Mouse (Mus musculus): ENCODE data around the gene Lrrc19.
"Not testable (repeated sequence)": the region's sequence is repeated elsewhere in the genome, so short reads cannot be mapped to it uniquely, and the experiment has no call there.

Lrrc19 gene

DNA sequence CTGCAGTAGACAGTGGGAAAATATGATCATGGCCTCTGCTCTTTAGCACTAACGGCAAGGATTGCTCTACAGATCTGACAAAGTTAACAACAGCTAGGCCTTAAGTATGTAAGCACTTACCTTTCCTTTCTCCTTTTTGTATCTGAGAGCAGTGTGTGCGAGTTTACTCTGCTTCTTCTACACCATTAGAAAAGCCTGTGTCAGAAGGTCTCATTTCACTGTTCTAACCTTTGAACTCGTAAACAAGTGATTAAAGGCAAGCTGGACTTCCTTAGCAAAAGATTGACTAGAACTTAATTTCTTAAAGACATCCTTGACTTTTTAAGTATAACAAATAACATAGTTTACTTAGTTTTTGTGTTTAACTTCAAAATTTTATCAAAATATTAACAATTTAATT is at the start of gene Lrrc19:
Gene Lrrc19, minus strand, starts transcription at position 225 of the 400 bp plus-strand sequence.
- no peak for DNase-seq

DNA sequence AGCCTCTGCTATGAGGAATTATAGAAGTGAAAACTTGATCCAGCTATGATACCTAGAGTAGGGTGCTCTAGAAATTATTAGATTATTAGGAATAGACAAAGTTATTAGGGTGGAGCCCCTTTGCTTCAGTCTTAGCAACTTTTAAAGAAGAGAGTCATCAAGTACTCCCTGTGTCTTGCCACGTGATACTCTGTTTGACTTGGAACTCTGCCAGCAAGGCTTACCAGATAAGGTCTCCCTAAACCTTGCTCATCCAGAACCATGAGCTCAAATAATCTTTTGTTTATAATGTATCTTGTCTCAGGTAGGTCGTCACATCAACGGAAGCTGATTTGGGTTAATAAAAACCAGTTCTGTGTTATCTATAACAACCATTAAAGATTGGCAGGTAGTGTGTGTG is 46.4 kb upstream of the Lrrc19 start:
- no peak for DNase-seq

DNA sequence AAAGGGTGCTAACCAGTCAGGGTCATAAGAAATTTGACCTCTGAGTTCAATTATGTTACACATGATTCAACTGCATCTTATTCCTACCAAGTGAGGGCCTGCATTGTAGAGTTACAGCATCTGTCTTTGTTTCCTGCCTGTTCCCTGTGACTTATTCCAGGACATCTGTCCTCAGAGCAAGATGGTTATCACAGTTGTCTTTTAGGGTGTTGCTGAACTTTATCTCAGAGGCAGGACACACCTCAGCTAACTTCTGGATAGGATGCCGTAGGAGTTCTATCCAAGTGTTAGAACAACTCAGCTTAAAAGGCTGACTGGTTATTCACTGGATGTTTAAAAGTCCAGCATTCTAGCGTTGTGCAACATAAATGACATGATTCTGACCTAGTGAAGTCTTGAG is 42.2 kb upstream of the Lrrc19 start:
- peak; percentile 15 for DNase-seq

DNA sequence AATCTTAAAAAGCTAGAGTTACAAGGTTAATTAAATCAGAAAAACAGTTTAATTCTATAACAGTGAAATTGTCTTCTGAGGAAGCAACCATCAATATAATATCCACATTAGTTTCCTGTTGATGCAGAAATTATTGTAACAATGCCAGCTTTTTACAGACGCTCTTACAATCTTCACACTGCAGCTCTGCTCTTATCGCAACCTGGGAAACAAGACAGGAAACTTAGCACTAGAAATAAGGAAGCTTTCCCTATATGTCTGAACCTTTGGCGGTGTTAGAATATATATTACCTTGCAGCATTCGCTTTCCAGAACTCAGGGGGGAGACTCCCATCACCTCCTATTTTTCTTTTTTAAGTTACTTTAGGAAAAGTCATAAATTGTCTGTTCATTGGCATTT is 41.1 kb upstream of the Lrrc19 start:
- DNase-seq: peak; percentile 31

DNA sequence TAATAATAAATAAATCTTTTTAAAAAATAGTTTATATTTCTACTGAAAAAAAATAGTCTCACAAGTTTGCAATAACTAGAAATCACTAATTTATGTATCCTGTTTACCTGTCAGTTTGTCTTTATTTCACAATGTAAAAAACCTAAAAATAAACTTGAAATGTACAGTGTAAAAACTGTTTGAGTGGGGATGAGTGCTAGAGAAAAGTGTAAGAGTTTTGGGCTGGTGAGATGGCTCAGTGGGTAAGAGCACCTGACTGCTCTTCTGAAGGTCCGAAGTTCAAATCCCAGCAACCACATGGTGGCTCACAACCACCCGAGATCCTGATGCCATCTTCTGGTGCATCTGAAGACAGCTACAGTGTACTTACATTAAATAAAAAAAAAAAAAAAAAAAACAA is 39.9 kb upstream of the Lrrc19 start:
- DNase-seq: not testable (repeated sequence)

DNA sequence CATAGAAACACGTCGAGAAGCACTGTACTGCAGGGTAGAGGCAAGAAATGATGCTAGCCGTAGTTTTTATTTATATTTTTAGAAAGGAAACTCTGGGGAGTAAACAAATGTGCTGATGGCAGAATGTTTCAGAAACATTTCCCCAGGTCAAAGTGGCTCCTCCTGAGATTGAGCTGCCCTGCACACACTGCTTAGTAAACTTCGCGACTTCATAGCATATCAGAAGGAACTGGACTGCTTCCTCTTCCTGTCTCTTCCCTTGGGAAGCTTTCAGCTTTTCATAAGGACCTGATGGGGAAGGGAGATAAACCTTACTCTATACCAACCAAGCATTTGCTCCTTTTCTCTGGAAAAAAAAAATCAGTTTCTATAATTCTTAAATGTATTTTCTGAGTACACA is 33.4 kb upstream of the Lrrc19 start:
- peak; percentile 43 for DNase-seq

DNA sequence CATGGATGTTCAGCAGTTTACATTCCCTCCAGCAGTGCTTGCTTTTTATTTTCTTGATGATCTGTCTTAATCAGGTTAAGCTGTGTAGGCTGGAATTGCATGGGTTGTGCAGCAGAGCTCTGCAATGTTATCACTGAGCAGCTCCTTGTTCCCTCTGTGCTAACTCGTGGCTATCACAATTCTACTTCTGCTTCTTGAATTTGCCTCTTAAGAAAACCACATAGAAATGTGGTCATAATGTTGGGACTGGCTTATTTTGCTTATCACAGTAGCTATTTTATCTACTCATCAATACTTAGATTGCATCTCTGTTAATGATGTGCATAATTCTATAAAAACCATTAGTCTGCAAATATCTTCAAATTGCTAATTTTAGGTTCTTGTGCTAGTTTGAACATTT is 32.1 kb upstream of the Lrrc19 start:
- DNase-seq: no peak

DNA sequence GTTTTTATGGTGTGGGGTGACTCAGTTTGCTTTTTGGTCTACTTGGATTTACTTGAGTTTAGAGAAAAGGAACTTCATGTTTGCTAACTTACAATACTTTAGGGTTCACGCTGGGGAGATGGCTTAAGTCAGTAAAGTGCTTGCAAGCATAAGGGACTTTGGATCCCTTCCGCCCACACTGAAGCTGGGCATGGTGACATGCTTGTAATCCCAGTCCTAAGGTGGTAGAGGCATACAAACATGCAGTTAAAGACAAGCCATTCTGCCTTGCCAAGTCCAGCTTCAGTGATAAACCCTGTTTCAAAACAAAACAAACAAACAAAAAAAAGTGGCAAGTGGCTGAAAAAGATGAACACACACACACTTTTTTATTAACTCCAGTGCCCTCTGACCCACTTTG is 31.2 kb upstream of the Lrrc19 start:
- DNase-seq: no peak

DNA sequence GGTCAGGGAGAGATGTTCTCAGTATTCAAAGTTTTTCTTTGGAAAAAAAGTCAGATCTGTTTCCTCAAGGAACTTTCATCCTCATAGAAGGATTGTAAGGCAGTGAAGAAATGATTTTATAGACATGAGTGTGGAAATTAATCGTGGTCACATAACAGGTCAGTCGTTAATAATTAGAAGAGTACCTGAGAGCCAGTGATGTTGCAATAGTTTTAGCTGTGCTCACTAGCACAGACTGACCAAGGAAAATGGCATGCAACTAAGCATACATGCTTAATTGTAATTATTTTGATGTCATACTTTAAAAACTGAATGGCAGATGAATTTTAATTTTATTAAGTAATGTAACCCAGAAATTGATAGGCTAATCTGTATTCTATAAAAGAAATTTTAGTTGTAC is 30.7 kb upstream of the Lrrc19 start:
- no peak for DNase-seq

DNA sequence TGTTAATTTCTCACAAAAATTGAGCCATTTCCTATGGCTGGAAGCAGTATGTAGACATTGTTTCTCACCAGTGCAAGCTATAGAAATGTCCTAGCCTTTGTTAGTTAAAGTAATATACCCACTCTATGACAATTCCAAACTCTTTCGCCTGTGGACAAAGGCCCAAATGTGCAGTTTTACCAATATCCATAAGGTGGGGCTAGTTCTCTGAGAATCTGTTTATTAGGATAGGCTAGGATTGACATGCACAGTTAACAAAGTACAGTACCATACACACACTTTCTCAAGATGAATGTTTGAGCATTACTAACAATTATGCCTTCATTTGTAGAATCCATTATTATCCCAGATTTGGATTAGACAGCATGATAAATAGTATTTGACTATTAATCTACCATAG is 19.8 kb upstream of the Lrrc19 start:
- DNase-seq: peak; percentile 70

DNA sequence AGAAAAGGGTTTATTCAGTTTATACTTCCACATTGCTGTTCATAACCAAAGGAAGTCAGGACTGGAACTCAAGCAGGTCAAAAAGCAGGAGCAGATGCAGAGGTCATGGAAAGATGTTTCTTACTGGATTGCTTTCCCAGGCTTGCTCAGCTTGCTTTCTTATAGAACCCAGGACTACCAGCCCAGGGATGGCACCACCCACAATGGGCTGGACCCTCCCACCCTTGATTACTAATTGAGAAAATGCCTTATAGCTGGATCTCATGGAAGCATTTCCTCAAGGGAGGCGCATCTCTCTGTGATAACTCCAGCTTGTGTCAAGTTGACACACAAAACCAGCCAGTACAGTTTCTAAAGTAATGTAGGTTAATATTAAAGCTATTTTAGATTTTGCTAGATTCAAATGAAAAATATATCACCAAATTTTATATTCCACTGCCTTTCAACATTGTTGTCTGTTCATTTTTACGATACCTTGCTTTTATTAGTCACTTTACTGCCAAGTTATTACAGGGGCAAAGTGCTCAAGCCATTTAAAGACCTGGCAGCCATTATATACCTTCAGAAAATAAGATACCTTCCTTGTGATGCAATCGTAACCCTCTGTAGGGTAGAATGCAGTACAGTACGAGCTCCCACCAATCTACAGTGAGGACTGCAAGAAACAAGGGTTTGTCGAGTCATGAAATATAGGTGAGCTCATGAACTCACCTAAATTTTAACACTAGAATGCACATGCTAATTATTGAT is 657 bp upstream of the Lrrc19 start:
- not testable (repeated sequence) for DNase-seq

DNA sequence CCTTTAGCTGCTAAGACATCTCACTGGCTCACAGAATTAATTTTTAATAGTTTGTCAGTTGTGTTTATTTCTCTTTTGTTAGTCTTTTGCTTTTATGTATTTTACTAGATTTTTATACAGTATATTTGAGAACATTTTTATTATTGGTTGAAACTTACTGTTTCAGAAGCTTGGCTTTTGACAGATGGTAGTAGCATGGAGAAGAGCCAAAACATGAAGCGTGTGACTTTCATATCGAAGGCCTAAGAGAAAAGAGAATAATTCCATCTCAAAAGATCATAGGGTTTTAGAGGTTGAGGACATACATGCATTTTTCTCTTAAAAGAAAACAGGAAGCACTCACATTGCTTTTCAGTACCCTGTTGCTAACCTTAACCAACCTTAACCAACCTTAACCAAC is 6.8 kb downstream of the Lrrc19 start:
- DNase-seq: no peak

DNA sequence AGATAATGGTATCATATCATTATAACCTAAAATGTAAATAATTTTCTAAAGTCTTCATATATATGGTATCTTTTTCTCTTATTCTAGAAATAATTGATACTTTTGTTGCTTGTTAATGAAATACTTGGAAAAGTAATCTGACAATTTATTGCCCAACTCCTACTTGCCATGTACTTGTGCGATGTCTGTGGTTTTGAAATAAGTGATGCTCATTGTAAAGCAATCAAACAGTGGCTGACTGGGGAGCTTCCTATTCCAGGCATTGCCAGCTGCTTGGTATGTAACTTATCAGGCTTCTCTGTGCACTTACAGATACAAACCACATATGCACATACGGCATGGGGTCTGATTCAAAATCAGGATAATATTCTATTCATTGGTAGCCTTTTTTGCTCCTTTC is 29.9 kb downstream of the Lrrc19 start:
- no peak for DNase-seq

DNA sequence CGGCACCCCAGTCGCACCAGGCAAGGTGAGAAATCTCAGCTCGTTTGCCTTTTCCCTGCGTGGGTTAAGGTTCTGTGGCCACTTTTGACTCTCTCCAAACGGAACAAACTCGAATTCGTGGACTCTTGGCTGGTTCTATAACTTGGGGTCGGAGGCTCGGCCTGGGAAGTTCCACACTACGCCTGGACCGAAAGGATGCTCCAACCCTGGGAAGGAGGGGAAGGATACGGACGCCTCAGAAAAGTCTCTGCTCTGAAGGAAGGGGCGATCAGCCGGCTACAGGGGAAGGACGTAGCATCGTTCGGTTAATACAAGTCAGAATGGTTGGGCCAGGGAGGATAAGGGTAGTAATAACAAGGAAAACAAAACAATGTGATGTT is 35.3 kb downstream of the Lrrc19 start:
- DNase-seq: no peak

DNA sequence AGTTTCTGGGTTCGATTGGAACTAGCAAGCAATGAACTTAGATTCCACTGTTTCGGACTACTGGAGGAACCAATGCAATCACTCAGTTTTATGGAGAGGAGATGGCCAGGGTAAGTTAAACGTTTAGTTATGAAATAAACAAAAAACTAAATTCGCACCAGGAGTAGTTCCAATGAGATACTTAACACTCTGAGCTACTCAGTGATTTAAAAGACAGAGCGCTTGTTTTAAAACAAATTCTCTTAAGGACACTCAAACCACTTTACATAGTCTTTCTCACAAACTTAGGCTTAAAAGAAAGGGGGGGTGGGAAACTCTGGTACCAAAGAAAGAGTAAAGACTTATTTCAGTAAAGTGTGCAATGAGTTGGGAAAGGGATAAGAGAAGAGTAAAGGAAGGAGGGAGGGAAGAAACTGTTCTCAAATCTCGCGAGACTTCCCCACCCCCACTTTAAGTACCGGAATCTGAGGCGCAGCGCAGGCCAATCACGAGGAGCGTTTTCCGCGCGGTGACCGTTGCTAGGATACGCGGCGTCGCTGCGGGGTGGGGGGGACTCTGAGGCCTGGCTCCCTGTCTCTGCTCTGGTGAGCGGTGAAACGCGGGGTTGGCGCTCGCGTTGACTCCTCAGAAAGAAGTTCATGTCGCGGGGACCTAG is 35.8 kb downstream of the Lrrc19 start, which contains the start of gene Ift74:
Gene Ift74, plus strand, starts transcription at position 520 of the 655 bp plus-strand sequence.
- DNase-seq: peak; percentile 97

DNA sequence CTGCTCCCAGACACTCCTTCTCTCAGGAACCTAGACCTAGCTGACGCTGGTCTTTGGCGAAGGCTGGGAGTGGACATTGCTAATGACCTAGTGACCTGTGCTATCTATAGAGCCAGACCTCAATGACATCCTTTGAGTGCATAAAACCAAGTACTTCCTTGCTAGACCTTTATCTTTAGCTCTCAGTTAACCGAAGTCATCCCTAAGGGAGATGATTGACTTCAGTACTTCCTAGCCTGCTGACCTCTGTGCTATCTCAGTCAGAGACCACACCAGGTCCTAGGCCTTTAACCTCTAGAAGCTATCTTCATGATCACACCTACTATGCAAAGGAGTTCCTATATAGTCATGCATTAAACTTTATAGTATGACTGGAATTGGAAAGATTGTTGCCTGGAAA is 39.6 kb downstream of the Lrrc19 start:
- DNase-seq: no peak

DNA sequence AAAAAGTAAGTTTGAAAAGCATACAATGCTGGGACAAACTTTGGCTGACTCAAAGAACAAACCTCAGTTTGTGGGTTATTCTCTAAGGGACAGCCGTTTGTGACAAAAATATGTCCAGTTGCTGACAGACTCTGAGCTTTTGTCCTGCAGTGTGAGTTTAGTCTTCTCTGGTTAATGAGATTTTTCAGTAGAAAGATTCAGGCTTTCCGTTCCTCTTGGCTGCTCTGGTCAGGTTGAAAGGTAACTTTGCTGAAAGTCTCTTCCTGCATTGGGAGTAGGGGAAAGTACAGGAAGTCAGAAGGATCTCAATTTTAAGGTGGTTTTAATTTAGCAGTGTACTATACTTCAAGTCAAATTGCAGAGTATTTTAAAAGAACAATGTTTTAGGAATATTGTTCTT is 44.4 kb downstream of the Lrrc19 start:
- DNase-seq: no peak

DNA sequence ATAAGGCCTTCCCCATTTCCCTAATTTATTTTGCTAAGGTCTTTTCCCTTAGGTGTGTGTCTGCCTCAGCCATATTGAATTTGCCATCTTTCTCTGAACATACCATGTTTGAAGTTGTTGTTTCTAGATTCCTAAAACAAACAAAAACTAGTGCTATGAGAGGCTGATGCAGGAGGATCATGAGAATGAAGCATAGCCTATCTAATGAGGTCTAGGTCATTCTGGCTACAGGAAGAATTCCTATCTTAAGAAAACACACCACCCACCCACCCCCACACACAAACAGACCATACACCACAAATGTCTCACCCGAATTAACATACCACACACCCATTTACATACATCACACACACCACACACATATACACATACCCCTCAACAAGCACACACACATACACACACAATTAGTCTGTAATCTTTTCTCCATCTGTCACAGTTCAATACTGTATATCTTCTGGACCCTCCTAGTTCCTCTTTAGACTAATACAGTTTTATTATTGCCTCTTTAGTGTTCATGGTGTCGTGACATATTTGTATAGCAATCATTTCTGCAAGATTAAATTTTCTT is 45.4 kb downstream of the Lrrc19 start:
- no peak for DNase-seq

DNA sequence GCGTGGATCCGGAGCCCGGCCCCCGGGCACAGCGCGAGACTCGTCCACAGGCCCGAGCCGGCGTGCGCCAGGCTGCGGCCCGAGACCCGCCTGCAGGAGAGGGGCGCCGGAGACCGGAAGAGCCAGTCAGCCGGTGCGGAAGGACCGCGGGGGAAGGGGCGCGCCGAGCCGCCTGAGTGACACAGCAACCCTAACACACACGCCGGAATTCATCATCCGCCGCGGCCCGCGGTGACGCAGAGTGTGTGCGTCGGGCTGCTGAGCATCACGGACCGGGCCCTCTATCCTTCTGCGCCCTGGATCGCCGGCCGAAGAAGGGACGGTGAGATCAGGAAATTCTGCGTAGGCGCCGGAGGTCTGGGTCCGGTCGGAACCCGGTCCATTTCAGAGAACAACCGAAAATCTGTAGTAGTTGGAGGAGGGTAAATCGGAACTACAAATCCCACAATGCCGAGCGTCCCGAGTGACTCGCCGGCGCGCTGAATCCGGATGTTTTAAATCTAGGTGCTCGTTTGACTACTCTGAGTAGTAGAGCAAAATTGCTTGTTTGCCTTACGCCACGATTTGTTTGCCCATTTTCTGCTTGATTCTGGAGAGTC is 46.8 kb downstream of the Lrrc19 start, which contains the start of gene Plaa:
Gene Plaa, minus strand, starts transcription at position 214 of the 599 bp plus-strand sequence.
- DNase-seq: peak; percentile 95

DNA sequence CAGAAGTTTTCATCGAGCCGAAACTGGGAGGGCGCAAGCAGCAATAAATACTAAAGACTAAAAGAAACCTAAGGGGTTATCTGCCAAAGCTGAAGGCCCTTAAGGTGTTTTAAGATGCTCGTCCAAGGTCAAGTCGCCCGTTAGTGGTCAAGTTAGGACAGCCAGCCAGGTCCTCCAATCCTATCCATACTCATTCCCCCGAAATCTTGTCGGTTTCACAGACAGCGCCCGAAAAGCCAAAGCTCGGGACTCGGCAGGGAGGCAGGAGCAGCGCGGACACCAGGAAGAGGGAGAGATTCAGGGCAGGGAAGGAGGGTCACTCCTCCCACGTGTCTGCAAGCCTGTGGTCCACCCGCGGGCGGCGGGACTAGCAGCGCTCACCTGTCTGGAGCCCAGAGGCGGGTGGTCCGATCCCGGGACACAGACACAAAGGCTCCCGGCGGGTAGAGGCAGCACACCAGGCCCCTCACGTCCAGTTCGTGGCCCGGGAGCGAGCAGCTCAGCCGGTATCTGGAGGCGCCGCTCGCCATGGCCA is 47.4 kb downstream of the Lrrc19 start:
- DNase-seq: peak; percentile 26

DNA sequence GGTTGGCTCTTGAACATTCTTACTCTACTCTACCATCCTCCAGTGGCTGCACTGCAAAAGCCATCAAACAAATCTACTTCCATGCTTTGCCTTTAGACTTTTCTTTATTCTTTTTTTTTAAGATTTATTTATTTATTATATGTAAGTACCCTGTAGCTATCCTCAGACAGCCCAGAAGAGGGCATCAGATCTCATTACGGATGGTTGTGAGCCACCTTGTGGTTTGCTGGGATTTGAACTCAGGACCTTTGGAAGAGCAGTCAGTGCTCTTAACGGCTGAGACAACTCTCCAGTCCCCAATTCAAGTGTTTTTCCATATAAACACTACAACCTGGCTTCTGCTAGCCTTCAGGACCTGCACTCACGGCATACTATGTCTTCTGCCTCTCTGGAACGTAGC is 48.5 kb downstream of the Lrrc19 start:
- peak; percentile 16 for DNase-seq

DNA sequence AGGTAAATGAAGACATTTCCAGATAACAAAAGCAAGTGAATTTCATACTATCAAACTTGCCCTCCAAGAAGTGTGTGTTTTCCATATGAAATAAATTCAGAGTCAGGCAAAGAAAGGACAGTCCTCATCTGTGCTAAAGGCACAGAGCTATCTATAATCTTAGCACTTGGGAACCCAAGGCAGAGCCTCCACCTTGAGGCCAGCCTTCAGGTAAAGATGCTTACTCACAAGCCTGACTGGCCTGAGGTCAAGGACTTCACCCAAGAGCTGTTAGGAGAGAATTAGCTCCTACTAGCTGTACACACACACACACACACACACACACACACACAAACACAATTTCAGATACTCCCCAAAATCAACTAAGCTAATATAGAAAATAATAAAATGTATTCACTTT is 57.2 kb downstream of the Lrrc19 start:
- no peak for DNase-seq

DNA sequence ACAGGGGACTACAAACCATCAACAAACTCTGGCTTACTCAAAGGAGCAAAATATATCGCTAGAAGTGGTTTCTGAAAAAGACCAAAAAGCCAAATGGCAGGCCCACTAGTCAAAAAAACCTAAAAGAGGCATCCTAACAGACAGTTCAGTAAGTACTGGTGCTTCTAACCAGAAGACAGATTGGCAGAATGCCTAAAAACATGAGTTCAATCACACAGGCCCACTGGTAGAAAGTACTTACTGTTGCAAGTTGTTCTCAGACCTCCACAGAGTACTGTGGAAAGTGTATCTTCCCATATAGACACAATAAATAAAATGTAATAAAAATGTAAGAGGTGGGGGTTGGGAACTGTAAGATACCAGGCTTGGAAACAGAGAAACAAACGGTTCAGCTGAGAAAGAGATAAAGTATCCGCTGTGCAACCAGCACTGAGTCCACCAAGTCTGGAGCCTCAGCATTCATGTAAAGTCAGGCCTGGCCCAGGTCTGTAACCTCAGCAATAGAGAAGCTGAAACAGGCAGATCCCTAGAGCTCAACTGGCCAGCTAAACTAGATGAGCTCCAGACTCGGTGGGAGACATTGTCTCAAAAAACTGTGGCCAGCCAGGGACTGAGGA is 58.1 kb downstream of the Lrrc19 start:
- no peak for DNase-seq

All from lung, postnatal 36 days (tissue).